Mouse (Mus musculus) kidney, postnatal 36 days (tissue): ENCODE measurements at regions not wholly inside any gene's neighbourhood (a gene's known extent, or its start where the extent isn't known, plus 50 kb on each side); places are given as distances from the start of the nearest gene placed in this dataset.

Experiments used
- DNase-seq, 2 experiments: peaks; one replicate each; pipeline ENCODE4 v3.0.0; 2021 to 2022; ENCODE audit warnings: mixed read lengths in 2 of 2

- DNase-seq = no peak
Measured at GRCm38 (mm10) chr4:55134339-55134738, 189.5 kb downstream of the Zfp462 start.

GRCm38 (mm10) chr4:55134791-55135190 is 189.9 kb downstream of the Zfp462 start:
- DNase-seq = no peak

GRCm38 (mm10) chr4:55136283-55136682 is 191.4 kb downstream of the Zfp462 start:
- peak in 1 of 2 experiments; percentile 6 for DNase-seq

- peak in 1 of 2 experiments; percentile 6 for DNase-seq
Measured at GRCm38 (mm10) chr4:55137781-55138394, 193.0 kb downstream of the Zfp462 start.

GRCm38 (mm10) chr4:55141317-55141716 is 196.5 kb downstream of the Zfp462 start:
- DNase-seq = no peak

GRCm38 (mm10) chr4:55141923-55142732 is 197.3 kb downstream of the Zfp462 start:
- DNase-seq = no peak

- no peak for DNase-seq
Measured at GRCm38 (mm10) chr4:55143400-55143799, 198.6 kb downstream of the Zfp462 start.

- DNase-seq = no peak
Measured at GRCm38 (mm10) chr4:55144995-55145394, 200.1 kb downstream of the Zfp462 start.

GRCm38 (mm10) chr4:55145968-55146367 is 201.1 kb downstream of the Zfp462 start:
- no peak for DNase-seq

GRCm38 (mm10) chr4:55148380-55148779 is 201.5 kb upstream of the Rad23b start:
- no peak for DNase-seq

- DNase-seq = no peak
Measured at GRCm38 (mm10) chr4:55154556-55154955, 195.3 kb upstream of the Rad23b start.

GRCm38 (mm10) chr4:55158166-55158739 is 191.6 kb upstream of the Rad23b start:
- no peak for DNase-seq

GRCm38 (mm10) chr4:55166266-55166665 is 183.6 kb upstream of the Rad23b start:
- DNase-seq = no peak

- DNase-seq = no peak
Measured at GRCm38 (mm10) chr4:55169063-55169462, 180.8 kb upstream of the Rad23b start.

GRCm38 (mm10) chr4:55172334-55172891 is 177.4 kb upstream of the Rad23b start:
- DNase-seq = no peak

GRCm38 (mm10) chr4:55176026-55176425 is 173.8 kb upstream of the Rad23b start:
- DNase-seq = no peak

GRCm38 (mm10) chr4:55179456-55179855 is 170.4 kb upstream of the Rad23b start:
- DNase-seq = no peak

- DNase-seq = no peak
Measured at GRCm38 (mm10) chr4:55183519-55183918, 166.3 kb upstream of the Rad23b start.

- DNase-seq = no peak
Measured at GRCm38 (mm10) chr4:55188716-55189115, 161.1 kb upstream of the Rad23b start.

- DNase-seq = no peak
Measured at GRCm38 (mm10) chr4:55190586-55190985, 159.3 kb upstream of the Rad23b start.

- DNase-seq = no peak
Measured at GRCm38 (mm10) chr4:55194061-55194460, 155.8 kb upstream of the Rad23b start.

- DNase-seq = no peak
Measured at GRCm38 (mm10) chr4:55194552-55194951, 155.3 kb upstream of the Rad23b start.
